Mouse (Mus musculus) kidney, embryonic 14.5 days (tissue): ENCODE measurements at regions not wholly inside any gene's neighbourhood (a gene's known extent, or its start where the extent isn't known, plus 50 kb on each side); places are given as distances from the start of the nearest gene placed in this dataset.

Experiments used
- ATAC-seq: fragments of 200-750 bp; cut with Nextera tagmentation; 2 replicates; pipeline ENCODE4 v1.8.0; 2017; ENCODE audit warnings: moderate number of reproducible peaks, mild to moderate bottlenecking, moderate TSS enrichment, moderate library complexity; ENCODE audit not compliant: low FRiP score, low TSS enrichment
- H3K27ac ChIP-seq: fragments of 300-500 bp; sonication (generic); 2 replicates; pipeline ENCODE4 v1.5.1; 2014; ENCODE audit warnings: low read depth, mild to moderate bottlenecking, low read length, moderate library complexity, mixed read lengths
- H3K27me3 ChIP-seq: fragments of 300-500 bp; sonication (generic); 2 replicates; pipeline ENCODE4 v1.6.1; 2014; ENCODE audit warnings: mild to moderate bottlenecking, low read length; ENCODE audit not compliant: control insufficient read depth, insufficient read depth
- H3K36me3 ChIP-seq: fragments of 300-500 bp; sonication (generic); 2 replicates; pipeline ENCODE4 v1.6.1; 2014; ENCODE audit warnings: low read length, mixed read lengths; ENCODE audit not compliant: control insufficient read depth, insufficient read depth
- H3K4me1 ChIP-seq: fragments of 300-500 bp; sonication (generic); 2 replicates; pipeline ENCODE4 v1.6.1; 2014; ENCODE audit warnings: low read length, mixed read lengths; ENCODE audit not compliant: control insufficient read depth, insufficient read depth
- H3K4me2 ChIP-seq: fragments of 300-500 bp; sonication (generic); replicated peaks from 2 replicates; pipeline ENCODE4 v1.6.1; 2014; ENCODE audit warnings: low read depth, mild to moderate bottlenecking, low read length
- H3K4me3 ChIP-seq: fragments of 300-500 bp; sonication (generic); 2 replicates; pipeline ENCODE4 v1.5.1; 2014; ENCODE audit warnings: mild to moderate bottlenecking, low read length
- H3K9ac ChIP-seq: fragments of 300-500 bp; sonication (generic); 2 replicates; pipeline ENCODE4 v1.6.1; 2014; ENCODE audit warnings: low read depth, mild to moderate bottlenecking, low read length, moderate library complexity
- H3K9me3 ChIP-seq: fragments of 300-500 bp; sonication (generic); 2 replicates; pipeline ENCODE4 v1.6.1; 2016; ENCODE audit warnings: low read length; ENCODE audit not compliant: control insufficient read depth
- WGBS: fragments of 180-500 bp; shearing (Covaris S2); extraction: QIAGEN DNeasy Blood & Tissue Kit; methylation state at CpG from one replicate; pipeline ENCODE4 v1.1.7; 2014; 5-methylcytosine and 5-hydroxymethylcytosine counted together

DNA sequence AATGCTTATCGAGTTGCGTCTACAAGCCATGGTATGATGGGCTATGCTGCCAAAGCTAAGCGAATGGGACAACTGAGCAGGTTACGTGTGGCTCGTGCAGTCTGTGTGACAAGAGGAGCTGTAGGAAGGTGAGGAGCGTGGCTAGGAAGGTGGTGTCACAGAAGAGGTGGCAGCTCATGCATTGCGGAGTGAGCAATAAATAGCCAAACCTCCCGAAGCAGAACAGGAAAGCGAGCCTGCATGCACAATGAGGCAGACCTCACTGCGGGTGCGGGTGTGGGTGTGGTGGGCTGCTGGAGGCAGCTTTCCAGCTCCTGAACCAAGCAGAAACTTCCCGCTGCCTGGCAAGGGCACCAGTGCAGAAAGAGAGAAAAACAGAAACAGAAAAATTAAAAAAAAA is 181.5 kb downstream of the CK137956 start:
- Histone ChIP-seq H3K27ac (no peak overlapping the region), H3K27me3 (no peaks in the 10 kb centered on the region), H3K4me3 (no peak overlapping the region), H3K4me1 (no peaks in the 10 kb centered on the region), H3K9ac (no peak overlapping the region), H3K4me2 (no peak overlapping the region), H3K36me3 (no peaks in the 10 kb centered on the region), H3K9me3 (no peaks in the 10 kb centered on the region)
- 45% methylated on average over 12 of the region's 12 CpGs for WGBS
- no peak for ATAC-seq

GRCm38 (mm10) chr4:127785786-127786185 is 185.0 kb downstream of the CK137956 start:
- no peaks in the 10 kb centered on the region for H3K36me3 ChIP-seq
- no peaks in the 10 kb centered on the region for H3K4me1 ChIP-seq
- no peak overlapping the region for H3K4me3 ChIP-seq
- H3K27ac ChIP-seq = no peak overlapping the region
- no peak for ATAC-seq
- 70% methylated on average over 3 of the region's 3 CpGs for WGBS
- H3K27me3 ChIP-seq = no peaks in the 10 kb centered on the region
- no peak overlapping the region for H3K9ac ChIP-seq
- no peaks in the 10 kb centered on the region for H3K9me3 ChIP-seq
- no peak overlapping the region for H3K4me2 ChIP-seq

DNA sequence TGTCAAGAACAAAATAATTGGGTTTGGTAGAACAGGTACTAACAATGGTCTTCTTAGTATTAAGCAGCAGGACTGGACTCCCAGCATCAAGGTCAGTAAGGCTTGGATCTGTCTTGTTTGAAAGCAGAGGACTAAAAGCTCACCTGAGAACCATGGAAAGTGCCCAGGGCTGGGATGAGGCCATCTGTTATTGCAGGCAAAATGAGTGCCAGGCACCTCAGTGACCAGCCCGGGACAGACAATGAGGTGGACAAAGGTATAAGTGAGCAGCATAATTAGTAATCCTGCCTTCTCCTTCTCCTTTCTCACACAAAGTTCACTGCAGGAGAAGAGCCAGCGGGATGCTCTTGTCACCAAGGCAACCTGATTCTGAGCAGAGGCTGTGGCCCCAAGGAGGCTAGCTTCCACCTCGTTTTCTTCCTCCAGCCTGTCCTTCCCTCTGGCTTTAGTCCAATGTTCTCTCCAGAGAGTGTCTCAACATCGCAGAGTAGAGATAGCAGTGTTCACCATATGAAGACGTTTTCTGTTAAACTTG is 198.7 kb downstream of the CK137956 start:
- Histone ChIP-seq H3K27me3 (no peaks in the 10 kb centered on the region), H3K4me3 (no peak overlapping the region), H3K9me3 (no peaks in the 10 kb centered on the region), H3K9ac (no peak overlapping the region), H3K4me1 (no peaks in the 10 kb centered on the region), H3K36me3 (no peaks in the 10 kb centered on the region), H3K4me2 (no peak overlapping the region), H3K27ac (no peak overlapping the region)
- no peak for ATAC-seq
- 66% methylated on average over 5 of the region's 5 CpGs for WGBS

DNA sequence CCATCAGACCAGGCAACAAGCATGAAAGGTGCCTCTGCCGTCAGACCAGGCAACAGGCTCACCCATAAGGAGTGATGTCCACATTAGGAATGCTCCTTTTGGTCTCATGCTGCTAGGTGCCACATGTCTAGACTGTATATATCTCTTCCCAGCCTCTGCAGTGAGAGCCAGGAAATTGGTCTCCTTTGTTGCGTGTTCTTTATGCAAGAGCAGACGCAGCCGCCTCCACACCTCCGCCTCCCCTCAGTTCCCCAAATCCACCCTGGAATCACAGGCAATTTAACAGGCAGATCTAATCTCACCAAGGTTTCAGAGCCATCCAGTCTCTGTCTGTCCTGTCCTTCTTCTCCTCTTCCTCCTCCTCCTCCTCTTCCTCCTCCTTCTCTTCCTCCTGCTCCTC is 207.0 kb downstream of the CK137956 start:
- 83% methylated on average over 5 of the region's 5 CpGs for WGBS
- no peak overlapping the region for H3K4me2 ChIP-seq
- H3K9me3 ChIP-seq = no peaks in the 10 kb centered on the region
- H3K4me3 ChIP-seq = no peak overlapping the region
- no peaks in the 10 kb centered on the region for H3K4me1 ChIP-seq
- ATAC-seq = no peak
- H3K36me3 ChIP-seq = no peaks in the 10 kb centered on the region
- no peaks in the 10 kb centered on the region for H3K27me3 ChIP-seq
- no peak overlapping the region for H3K27ac ChIP-seq
- no peak overlapping the region for H3K9ac ChIP-seq

GRCm38 (mm10) chr4:127758961-127759360 is 211.8 kb downstream of the CK137956 start:
- no peaks in the 10 kb centered on the region for H3K36me3 ChIP-seq
- ATAC-seq = no peak
- H3K9ac ChIP-seq = no peak overlapping the region
- H3K4me2 ChIP-seq = no peak overlapping the region
- no peaks in the 10 kb centered on the region for H3K27me3 ChIP-seq
- no peak overlapping the region for H3K4me3 ChIP-seq
- H3K4me1 ChIP-seq = no peaks in the 10 kb centered on the region
- H3K27ac ChIP-seq = no peak overlapping the region
- H3K9me3 ChIP-seq = no peaks in the 10 kb centered on the region
- 75% methylated on average over 9 of the region's 9 CpGs for WGBS

DNA sequence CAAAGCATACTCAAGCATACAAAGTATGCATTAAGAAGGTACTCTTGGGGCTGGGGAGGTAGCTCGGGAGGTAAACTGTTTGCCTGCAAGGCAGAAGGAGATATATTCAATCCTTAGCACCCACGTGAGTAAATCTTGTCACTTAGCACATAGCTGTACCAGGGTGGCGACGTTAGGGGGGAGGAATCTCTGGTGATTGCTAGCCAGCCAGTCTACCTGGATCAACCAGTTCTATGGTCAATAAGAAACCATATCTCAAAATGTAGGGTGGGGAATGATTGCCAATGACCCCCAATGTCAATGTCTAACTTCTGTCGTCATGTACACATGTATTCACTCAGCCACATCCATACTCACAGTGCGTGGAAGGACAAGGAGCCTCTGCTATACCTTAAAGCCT is 214.5 kb downstream of the CK137956 start:
- no peaks in the 10 kb centered on the region for H3K9me3 ChIP-seq
- H3K27ac ChIP-seq = no peak overlapping the region
- WGBS = 84% methylated on average over 6 of the region's 6 CpGs
- no peak for ATAC-seq
- H3K36me3 ChIP-seq = no peaks in the 10 kb centered on the region
- H3K9ac ChIP-seq = no peak overlapping the region
- H3K4me3 ChIP-seq = no peak overlapping the region
- H3K27me3 ChIP-seq = no peaks in the 10 kb centered on the region
- H3K4me2 ChIP-seq = no peak overlapping the region
- H3K4me1 ChIP-seq = no peaks in the 10 kb centered on the region

DNA sequence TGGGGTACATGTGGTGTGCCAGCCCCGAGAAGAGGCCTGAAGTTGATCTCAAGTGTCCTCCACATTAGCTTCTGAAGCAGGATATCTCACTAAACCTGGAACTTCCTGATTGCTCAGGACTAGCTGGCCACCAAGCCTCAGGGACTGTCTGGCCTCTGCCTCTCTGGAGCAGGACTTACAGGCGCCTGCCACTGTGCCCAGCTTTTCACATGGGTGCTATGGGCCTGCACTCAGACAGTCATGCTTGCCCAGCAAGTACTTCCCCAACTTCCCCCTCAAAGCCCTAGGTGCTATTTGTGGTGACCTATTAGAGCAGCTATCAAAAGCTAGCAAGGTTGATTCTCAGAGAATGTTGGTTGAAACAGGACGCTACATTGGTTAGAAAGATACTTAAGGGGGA is 220.0 kb downstream of the CK137956 start:
- no peak overlapping the region for H3K4me3 ChIP-seq
- H3K36me3 ChIP-seq = no peaks in the 10 kb centered on the region
- no peak for ATAC-seq
- H3K27me3 ChIP-seq = no peaks in the 10 kb centered on the region
- H3K4me2 ChIP-seq = no peak overlapping the region
- WGBS = 82% methylated on average over 3 of the region's 3 CpGs
- H3K27ac ChIP-seq = no peak overlapping the region
- H3K9ac ChIP-seq = no peak overlapping the region
- H3K9me3 ChIP-seq = no peaks in the 10 kb centered on the region
- H3K4me1 ChIP-seq = no peaks in the 10 kb centered on the region

DNA sequence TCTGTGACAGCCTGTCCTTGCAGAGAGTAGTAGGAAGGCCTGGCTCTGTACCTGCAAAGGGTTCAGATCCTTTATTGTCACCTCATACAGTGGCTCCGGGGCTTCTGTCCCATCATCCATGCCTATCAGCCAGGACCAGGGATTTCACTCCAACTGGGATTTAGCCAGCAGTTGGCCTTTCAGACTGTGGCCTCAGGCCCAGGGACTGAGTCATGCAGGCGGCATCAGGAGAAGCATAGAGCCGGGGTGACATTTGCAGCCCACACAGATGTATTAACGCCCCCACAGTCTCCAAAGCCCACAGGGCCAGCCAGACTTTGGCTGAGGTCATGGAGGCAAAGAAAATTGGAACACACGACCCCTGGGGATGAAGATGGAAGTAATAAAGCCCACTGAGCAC is 222.9 kb downstream of the CK137956 start:
- Histone ChIP-seq H3K9ac (no peak overlapping the region), H3K4me1 (no peaks in the 10 kb centered on the region), H3K27ac (no peak overlapping the region), H3K4me3 (no peak overlapping the region), H3K27me3 (no peaks in the 10 kb centered on the region), H3K9me3 (no peaks in the 10 kb centered on the region), H3K36me3 (no peaks in the 10 kb centered on the region), H3K4me2 (no peak overlapping the region)
- ATAC-seq = no peak
- 48% methylated on average over 5 of the region's 5 CpGs for WGBS

DNA sequence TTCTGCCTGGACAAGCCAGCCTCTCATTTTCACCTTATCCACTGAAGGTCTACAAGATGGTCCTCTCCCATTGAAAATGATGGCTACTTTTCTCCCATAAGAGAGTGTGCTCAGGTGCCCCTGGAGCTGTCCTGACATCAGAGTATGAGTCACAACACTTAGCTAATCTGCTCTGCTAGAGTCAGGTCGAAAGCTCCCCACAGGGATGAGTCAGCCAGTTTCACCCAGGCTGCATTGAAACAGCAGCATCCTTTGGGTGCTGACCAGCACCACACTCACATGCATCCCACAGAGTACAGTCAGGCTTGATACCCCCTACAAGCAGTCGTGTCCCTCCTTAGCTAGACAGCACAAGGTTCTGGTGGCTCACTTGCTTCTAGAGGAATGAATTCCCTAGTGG is 234.0 kb downstream of the CK137956 start:
- Histone ChIP-seq H3K27me3 (no peaks in the 10 kb centered on the region), H3K27ac (no peak overlapping the region), H3K4me1 (no peaks in the 10 kb centered on the region), H3K9me3 (no peaks in the 10 kb centered on the region), H3K4me3 (no peak overlapping the region), H3K9ac (no peak overlapping the region), H3K36me3 (no peaks in the 10 kb centered on the region), H3K4me2 (no peak overlapping the region)
- no peak for ATAC-seq
- 75% methylated on average over 2 of the region's 2 CpGs for WGBS

- H3K4me1 ChIP-seq = no peaks in the 10 kb centered on the region
- no peak overlapping the region for H3K4me3 ChIP-seq
- WGBS = 69% methylated on average over 5 of the region's 5 CpGs
- no peak for ATAC-seq
- no peak overlapping the region for H3K27ac ChIP-seq
- no peak overlapping the region for H3K4me2 ChIP-seq
- no peaks in the 10 kb centered on the region for H3K27me3 ChIP-seq
- H3K9me3 ChIP-seq = no peaks in the 10 kb centered on the region
- no peak overlapping the region for H3K9ac ChIP-seq
- H3K36me3 ChIP-seq = no peaks in the 10 kb centered on the region
Observed at GRCm38 (mm10) chr4:127736151-127736550, 234.6 kb downstream of the CK137956 start.
